Mouse (Mus musculus): Measurements from ENCODE around the gene Spg7. TPM values are rescaled to one million over a fixed set of nuclear protein-coding genes. Genes with fewer than 3 reads are reported as not detected.
A peak's percentile ranks its signal among the peaks of the same experiment; 100 is the strongest.
"Not testable (repeated sequence)": the region's sequence is repeated elsewhere in the genome, so short reads cannot be mapped to it uniquely, and the experiment has no call there.

Gene Spg7
- total RNA-seq, 2 experiments from 2014 or later: 58.2 to 62.2 TPM

DNA sequence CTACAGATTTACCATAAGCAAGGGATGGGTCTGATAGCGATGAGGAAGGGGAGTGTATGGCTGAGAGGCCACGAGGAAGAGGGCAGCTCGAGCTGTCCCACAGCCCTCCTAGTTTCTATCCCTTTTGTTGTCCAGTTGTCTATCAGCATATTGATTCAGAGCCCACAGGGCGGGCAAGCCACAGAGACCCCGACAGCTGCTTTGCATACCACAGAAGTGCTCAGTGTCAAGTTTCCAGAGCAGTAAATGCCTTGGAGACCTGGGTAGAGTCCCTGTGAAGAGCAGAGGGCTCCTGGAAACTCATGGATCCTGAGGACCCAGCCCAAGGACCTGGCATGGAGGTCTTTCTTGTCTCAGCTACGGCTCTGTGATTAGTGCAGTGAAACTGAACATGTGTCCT is 20.3 kb downstream of the Spg7 start:
- no peak for DNase-seq (ENCODE audit: low spot score in 2 of 2)
- intact Hi-C loops (cut with DNase I): no loop called here

DNA sequence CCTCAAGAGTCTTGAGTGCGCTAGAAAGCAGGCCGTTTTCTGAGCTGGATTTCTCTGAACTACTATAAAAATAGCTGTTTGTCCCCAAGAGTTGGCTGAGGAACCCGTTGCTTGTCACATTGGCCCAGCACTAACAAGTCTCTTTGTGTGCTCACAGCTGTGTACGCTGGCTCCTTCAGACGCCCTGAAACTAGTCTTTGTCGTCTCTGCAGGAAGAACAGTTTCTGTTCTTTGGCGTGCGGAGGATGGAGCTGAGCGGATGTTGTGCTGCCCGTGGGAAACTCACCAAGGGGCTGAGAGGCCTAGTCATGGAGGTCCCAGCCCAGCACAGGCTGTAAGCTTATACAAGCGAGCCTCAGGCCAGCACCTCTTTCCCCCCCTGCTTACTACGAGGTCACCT is 20.9 kb downstream of the Spg7 start:
- DNase-seq (ENCODE audit: low spot score in 2 of 2): peak; percentile 18 to 25
- intact Hi-C loops (cut with DNase I): no loop called here

DNA sequence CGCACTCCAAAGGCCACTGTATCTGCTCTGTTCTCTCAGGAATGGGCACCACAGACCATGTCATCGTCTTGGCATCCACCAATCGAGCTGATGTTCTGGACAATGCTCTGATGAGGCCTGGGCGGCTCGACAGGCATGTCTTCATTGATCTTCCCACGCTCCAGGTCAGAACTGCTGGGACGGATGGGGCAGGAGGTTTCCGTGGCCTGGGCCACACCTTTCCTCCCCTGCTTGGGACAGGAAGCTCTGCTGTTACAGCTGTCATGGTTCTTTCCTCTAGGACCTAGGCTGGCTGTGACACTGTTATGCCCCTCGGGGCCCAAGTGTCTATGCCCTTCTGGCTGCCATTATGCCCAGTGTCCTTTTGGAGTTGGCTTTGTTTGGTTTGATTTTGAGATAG is 24.5 kb downstream of the Spg7 start:
- DNase-seq (ENCODE audit: low spot score in 2 of 2): no peak
- intact Hi-C loops (cut with DNase I): no loop called here

DNA sequence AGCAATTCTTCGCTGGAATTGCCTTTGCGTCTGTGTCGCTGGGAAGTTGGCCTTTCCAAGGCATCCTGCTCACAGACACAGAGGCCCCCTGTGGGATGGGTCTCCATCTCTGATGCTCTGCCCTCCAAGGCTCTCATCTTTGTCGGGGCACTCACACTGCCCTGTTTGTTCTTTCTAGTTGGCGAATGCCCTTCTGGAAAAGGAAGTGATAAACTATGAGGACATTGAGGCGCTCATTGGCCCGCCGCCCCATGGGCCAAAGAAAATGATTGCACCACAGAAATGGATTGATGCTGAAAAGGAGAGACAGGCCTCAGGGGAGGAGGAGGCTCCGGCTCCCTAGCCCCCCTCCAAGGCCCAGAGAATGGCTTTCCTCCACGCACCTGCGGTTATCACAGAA is 34.5 kb downstream of the Spg7 start:
- intact Hi-C loops (cut with DNase I): no loop called here
- peak in 1 of 2 experiments; percentile 23 for DNase-seq (ENCODE audit: low spot score in 2 of 2)

DNA sequence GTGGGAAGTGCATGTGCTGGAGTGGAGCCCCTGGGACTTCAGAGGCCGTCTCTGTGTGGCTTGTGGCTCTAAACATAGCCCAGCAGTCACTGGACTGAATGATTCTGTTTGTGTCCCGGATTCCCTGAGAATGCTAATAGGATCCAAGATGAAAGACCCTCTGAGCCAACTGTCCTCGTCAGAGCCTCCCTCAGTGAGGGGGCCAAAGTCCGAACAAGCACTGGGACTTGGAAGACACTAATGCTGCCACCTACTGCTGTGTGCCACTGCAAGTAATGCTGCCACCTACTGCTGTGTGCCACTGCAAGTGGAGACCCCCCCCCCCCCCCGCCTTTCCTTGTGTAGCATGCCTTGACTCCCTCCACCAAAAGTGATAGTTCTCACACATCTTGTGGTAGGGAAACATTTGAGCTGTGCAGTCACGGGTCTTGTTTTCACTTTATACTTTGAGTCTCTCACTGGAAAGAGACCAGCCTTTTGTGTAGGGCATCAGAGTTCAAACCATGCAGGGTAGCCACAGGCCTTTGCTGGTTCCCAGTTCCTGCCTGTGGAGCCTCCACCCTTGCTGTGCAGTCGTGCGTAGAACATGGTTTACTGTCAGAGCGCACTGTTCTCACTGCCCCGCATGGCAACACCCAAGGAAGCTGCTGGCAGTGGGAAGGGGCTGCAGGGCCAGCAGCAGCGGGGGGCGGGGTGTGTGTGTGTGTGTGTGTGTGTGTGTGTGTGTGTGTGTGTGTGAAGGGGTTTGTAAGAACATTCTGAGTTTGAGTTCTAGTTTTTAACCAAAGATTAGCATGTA is 35.2 kb downstream of the Spg7 start:
- intact Hi-C loops (cut with DNase I): no loop called here
- no peak for DNase-seq (ENCODE audit: low spot score in 2 of 2)

DNA sequence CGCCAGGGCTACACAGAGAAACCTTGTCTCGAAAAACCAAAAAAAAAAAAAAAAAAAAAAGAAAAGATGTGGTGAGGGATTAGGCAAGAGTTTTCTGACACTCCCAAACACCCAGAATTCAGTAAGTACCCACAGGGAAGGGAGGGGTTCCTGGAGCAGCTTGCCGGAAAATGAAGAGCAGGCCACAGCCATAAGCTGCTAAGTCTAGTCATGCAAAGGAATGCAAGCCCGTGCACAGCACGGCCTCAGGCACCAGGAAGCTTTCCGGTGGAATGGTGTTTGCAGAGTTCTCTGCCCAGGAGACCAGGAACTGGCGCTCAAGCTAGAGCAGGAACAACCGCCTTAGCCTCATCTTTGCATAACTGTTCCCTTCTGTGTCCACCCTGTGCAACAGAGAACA is 37.5 kb downstream of the Spg7 start:
- no peak for DNase-seq (ENCODE audit: low spot score in 2 of 2)
- intact Hi-C loops (cut with DNase I): loop anchor here (1.0 to 5.0 kb wide), 2 partner anchors 34 to 193 kb away; no protein-coding TSS in a partner anchor

DNA sequence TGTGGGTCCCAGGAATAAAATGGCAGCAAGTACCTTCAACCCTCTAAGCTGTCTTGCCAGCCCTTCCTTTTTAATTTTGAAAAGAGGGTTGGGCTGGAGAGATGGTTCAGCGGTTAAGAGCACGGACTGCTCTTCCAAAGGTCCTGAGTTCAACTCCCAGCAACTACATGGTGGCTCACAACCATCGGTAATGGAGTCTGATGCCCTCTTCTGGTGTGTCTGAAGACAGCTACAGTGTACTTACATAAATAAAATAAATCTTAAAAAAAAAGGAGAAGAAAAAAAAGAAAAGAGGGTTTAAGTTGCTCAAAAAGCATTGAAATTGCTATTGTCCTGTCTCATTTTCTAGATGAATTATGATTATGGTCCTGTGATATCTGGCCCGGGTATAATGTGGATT is 38.5 kb downstream of the Spg7 start:
- DNase-seq (ENCODE audit: low spot score in 2 of 2): no peak
- intact Hi-C loops (cut with DNase I): loop anchor here (5.0 kb wide), 1 partner anchor 194 kb away; no protein-coding TSS in a partner anchor

DNA sequence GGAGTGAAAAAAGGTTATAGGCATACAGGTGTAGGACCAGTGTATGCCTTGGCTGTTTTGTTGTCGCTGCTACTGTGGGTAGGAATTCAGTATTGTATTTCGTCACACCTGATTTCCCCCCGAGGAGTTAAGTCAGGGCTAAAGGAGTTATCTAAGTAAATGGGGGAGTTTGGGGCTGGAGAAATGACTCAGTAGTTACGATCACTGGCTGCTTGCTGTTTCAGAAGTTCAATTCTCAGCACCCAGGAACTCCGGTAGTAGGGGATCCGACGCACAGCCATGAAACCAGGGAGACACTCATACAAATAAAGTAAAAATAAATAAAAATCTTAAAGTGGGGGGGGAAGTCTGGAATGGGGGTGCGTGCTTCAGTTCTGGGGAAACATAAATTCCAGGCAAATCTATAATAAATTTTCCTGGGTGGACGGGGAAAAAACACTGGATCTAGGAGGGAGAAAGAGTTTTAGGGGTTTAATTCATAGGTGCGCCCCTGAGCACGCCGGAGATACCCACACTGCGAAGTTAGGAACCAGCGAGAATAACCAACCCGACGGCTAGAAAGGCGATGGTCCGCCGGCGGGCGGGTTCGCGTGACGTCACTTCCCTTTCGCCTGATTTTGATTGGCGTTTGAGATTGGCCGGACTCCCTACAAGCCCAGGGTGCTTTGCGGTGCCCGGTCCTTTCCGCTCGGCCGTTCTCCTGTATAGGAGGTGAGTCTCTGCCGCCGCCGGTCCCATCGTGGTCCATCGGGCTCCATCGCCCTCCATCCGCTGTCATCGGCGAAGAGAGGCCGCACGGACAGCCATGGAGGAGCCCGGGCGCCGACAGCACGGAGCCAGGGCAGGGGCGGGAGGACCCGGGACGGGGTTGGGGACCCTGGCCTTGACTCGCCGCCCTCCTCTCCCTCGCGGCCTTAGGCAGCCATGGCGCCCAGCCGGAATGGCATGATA is 39.3 kb downstream of the Spg7 start, which contains the start of gene Rpl13:
Rpl13 (plus strand) TSS at position 616 of the 951 bp plus-strand sequence.
- peak; percentile 95 to 98 for DNase-seq (ENCODE audit: low spot score in 2 of 2)
- intact Hi-C loops (cut with DNase I): loop anchor here (5.0 kb wide), 1 partner anchor 195 kb away; no protein-coding TSS in a partner anchor

DNA sequence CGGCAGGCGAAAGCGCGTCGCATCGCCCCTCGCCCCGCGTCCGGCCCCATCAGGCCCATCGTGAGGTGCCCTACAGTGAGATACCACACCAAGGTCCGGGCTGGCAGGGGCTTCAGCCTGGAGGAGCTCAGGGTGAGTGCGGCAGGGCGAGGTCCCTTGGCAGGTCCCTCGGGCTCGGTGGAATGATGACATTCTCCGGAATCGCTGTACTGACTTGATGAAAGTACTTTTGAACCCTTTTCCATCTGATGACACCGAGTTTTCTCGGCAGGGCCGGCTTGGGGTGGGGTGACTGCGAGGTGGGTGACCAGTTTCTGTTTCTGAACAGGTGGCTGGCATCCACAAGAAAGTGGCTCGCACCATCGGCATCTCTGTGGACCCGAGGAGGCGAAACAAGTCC is 40.1 kb downstream of the Spg7 start:
- intact Hi-C loops (cut with DNase I): loop anchor here (5.0 kb wide), 1 partner anchor 196 kb away; no protein-coding TSS in a partner anchor
- not testable (repeated sequence) for DNase-seq (ENCODE audit: low spot score in 2 of 2)

DNA sequence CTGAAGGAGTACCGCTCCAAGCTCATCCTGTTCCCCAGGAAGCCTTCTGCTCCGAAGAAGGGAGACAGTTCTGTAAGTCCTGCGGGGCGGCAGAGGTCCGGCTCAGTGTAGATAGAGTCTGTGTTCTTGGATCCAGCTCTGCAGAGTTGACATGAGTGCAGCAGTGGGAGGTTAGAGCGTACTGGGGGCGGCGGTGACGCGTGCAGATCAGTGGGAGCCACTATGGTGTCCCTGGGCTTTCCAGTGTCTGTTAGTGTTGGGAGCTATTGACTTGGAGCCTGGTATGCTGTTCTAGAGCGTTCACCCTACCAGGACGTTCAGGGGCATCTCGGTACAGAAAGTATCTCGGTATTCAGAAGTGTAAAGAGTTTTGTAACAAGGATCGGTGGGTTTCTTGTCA is 40.5 kb downstream of the Spg7 start:
- intact Hi-C loops (cut with DNase I): loop anchor here (5.0 kb wide), 1 partner anchor 196 kb away; no protein-coding TSS in a partner anchor
- DNase-seq (ENCODE audit: low spot score in 2 of 2): no peak

DNA sequence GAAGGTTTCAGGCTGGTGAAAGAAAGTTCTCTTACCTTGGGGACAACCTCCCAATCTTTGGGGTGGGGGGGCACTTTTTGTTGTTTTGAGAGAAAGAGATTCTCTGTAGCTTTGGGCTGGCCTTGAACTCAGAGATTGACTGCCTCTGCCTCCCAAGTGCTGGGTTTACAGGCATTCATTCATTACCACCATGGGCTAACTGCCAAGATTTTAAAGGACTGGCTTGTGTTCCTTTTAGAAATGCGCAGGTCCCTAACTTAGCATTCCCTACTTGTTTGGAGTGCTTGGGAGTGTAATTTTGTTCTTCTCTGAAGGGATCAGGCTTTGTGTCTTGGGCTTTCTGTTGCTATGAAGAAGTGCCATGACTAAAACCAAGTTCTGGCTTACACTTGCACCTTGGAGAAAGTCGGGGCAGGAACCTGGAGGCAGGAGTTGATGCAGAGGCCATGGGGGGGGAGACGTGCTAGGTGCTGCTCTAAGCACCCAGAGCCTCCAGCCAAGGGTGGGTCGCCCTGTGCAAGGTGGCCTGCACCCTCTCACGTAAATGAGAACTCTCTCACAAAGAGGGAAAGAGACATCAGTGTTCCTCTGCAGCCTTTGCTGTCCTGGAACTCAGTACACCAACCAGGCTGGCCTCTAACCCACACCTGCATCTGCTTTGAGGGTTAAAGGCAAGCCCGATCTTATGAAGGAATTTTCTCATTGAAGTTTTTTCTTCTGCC is 41.5 kb downstream of the Spg7 start:
- no peak for DNase-seq (ENCODE audit: low spot score in 2 of 2)
- intact Hi-C loops (cut with DNase I): loop anchor here (5.0 kb wide), 1 partner anchor 197 kb away; no protein-coding TSS in a partner anchor

DNA sequence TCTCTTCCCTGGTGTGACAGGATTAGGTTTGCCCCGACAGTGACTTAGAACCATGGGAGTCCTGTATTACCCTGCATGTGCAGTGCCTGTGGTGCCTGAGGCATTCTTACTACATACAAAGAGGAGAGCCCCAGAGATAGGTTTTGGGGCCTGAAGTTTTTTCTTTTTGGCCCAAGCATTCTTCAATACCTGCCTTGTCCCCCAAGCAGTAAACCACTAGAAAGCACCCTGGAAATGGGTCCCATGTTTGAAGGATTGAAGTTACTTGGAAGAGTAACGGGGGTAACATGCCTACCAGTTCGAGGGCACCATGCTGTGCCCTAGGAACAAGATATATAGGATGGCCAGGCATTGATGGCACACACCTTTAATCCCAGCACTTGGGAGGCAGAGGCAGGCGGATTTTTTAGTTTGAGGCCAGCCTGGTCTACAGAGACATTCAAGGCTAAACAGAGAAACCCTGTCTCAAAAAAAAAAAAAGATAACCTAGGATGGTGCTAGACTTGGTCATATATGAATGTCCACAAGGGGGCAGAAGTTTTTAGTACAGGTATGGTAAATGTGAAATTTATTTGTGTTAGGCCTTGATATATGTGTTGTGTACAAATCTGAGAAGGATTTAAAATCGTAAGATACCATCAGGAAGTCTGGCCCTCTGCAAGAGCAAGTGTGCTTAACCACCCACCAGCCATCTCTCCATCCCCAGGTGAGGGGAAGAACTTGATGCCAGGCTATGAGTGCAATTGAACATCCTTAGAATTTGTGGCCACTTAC is 43.0 kb downstream of the Spg7 start:
- no peak for DNase-seq (ENCODE audit: low spot score in 2 of 2)
- intact Hi-C loops (cut with DNase I): loop anchor here (2.0 kb wide), 1 partner anchor 97 kb away; no protein-coding TSS in a partner anchor

DNA sequence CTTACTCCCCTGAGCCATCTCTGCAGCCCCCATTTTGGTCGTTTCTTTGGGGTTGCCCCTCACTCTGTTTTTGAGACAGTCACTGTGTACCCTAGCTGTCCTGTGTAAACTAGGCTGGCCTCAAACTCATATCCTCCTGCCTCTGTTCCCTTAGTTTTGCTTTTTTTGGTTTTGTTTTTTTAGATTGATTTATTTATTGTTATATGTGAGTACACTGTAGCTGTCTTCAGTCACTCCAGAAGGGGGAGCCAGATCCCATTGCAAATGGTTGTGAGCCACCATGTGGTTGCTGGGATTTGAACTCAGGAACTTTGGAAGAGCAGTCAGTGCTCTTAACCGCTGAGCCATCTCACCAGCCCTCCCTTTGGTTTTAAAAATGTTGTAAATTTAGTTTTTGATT is 43.8 kb downstream of the Spg7 start:
- intact Hi-C loops (cut with DNase I): loop anchor here (2.0 kb wide), 1 partner anchor 96 kb away; no protein-coding TSS in a partner anchor
- DNase-seq (ENCODE audit: low spot score in 2 of 2): no peak

DNA sequence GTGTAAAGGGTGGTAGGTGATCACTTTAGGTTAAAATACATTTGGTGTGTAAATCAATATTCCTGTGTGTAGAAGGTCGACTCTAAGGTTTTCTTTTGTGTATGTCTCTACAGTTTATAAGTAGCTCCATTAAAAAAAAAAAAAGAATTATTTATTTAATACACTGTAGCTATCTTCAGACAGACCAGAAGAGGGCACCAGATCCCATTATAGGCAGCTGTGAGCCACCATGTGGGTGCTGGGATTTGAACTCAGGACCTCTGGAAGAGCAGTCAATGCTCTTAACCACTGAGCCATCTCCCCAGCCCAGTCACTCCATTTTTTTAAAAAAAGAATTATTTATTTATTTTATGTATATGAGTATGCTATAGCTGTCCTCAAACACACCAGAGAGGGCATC is 45.3 kb downstream of the Spg7 start:
- no peak for DNase-seq (ENCODE audit: low spot score in 2 of 2)
- intact Hi-C loops (cut with DNase I): no loop called here

DNA sequence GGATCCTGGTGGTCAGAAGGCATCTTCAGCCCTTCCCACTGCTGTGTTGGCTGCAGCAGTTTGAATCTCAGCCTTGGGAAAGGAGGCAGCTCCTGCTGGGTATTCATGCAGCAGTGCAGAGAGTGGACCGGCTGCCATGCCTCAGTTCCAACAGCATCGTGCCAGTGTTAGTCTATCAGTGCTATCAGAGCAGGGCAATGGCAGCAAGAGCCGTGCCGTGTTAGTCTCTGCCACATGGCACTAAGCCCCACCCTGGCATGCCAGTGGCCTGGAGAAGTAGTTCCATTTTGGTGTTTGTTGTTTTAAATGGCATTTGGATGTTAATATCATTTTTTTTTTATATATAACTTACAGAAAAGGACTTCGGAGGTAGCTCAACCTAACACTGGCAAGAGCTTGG is 46.2 kb downstream of the Spg7 start:
- intact Hi-C loops (cut with DNase I): no loop called here
- DNase-seq (ENCODE audit: low spot score in 2 of 2): no peak

DNA sequence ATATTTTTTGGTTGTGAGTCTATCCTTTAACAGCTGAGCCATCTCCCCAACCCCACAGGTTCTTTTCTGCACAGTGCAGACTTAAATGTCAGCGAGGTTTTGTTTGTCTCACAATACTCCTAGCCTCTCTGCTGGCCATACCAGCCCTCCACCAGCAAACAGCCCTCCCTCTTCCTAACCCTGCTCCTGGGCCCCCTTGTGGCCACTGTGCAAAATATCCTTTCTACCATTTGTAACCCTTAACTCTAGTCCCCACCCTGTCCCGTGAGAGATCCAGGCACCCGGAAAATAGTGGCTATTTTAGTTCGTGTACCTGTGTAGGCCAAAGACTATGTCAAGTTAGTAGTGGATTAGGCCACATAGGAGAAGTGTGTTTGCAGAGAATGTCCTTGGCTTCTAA is 47.9 kb downstream of the Spg7 start:
- intact Hi-C loops (cut with DNase I): loop anchor here (5.0 kb wide), 1 partner anchor 82 kb away; no protein-coding TSS in a partner anchor
- DNase-seq (ENCODE audit: low spot score in 2 of 2): no peak

DNA sequence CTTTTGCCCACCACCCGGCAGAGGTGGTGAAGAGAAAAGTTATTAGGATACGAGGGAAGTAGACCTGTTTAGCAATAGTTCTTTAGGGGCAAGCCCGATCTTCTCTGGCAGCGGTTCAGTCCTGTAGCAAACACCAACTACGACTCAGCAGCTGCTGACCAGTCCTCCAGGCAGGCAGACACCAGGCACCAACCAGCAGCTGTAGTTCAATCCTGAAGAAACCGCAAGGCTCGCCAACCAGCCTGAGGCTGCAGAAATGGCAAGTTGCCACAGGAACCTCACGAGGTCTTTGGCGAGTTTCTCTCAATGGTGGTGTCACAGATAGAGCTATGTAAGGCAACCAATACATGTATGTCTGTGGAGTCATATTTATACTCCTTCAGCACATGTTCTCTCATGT is 50.1 kb downstream of the Spg7 start:
- intact Hi-C loops (cut with DNase I): loop anchor here (5.0 kb wide), 1 partner anchor 79 kb away; no protein-coding TSS in a partner anchor

DNA sequence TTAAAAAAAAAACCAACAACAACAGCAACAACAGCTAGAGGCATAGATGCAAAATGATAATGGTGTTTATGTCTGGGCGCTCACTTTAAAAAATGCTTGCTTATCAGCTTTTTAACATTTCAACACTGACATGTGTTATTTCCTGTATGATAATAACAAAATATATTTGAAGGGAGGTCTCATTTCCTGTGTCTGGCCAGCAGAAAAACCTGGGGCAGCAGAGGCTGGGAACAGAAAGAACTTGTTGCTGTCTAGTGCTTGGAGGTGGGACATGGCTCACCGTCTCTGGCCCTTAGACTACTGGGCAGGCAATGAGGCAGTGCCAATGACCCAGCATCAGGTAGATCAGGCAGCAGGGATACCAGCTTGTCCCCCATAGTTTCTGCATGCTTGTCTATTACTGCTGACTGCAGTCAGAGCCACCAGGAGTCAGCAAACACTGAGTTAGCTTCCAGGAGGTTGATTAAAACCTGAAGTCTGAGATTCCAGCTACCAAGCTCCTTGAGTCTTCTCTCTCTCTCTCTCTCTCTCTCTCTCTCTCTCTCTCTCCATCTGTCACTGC is 51.2 kb downstream of the Spg7 start:
- no peak for DNase-seq (ENCODE audit: low spot score in 2 of 2)
- intact Hi-C loops (cut with DNase I): loop anchor here (5.0 kb wide), 1 partner anchor 78 kb away; no protein-coding TSS in a partner anchor

More for the DNA sequence above, 50.1 kb downstream of the Spg7 start:
- no peak for DNase-seq (ENCODE audit: low spot score in 2 of 2)
